Mouse (Mus musculus) embryonic facial prominence, embryonic 10.5 days (tissue): Measurements from ENCODE around the gene Serpina3k. TPM values are rescaled to one million over a fixed set of nuclear protein-coding genes. Genes with fewer than 3 reads are reported as not detected.

ENCODE experiments used
- polyA plus RNA-seq: library from polyadenylated mRNA; unstranded; fragments of >200 nt; fragmentation: Nextera tagmentation; extraction: Ambion mirVana; gene quantifications from 2 replicates; pipeline ENCODE4 v1.2.1, GENCODE M21; 2016

Gene Serpina3k
- polyA plus RNA-seq, 1 experiment from 2014 or later, result not detected

Other genes starting within 250 kb of the Serpina3k start
- not detected in 2 replicates for gene Serpina5, start 237.4 kb upstream of the Serpina3k start, polyA plus RNA-seq
- not detected in 2 replicates for gene Serpina3a, start 225.8 kb upstream of the Serpina3k start, polyA plus RNA-seq
- gene Serpina3b, start 210.5 kb upstream of the Serpina3k start, polyA plus RNA-seq, result not detected in 2 replicates
- gene Serpina3c, start 184.6 kb upstream of the Serpina3k start, polyA plus RNA-seq, result not detected in 2 replicates
- 0.11 and 0.14 TPM in 2 replicates for gene Serpina3f, start 123.9 kb upstream of the Serpina3k start, polyA plus RNA-seq
- 0.08 and 0.24 TPM in 2 replicates for gene Serpina3g, start 102.2 kb upstream of the Serpina3k start, polyA plus RNA-seq
- 0.23 and 0.24 TPM in 2 replicates for gene Serpina3i, start 75.4 kb upstream of the Serpina3k start, polyA plus RNA-seq
- not detected in 2 replicates for gene Serpina3j, start 23.9 kb upstream of the Serpina3k start, polyA plus RNA-seq
- not detected in 2 replicates for gene Serpina3m, start within 50 bp of the Serpina3k start, polyA plus RNA-seq
- gene Serpina3n, start 68.2 kb downstream of the Serpina3k start, polyA plus RNA-seq, result not detected in 2 replicates
- gene Gsc, start 134.8 kb downstream of the Serpina3k start, polyA plus RNA-seq, result 11.8 and 20.4 TPM in 2 replicates